Mouse (Mus musculus) embryo, embryonic 10 days (tissue): ENCODE measurements around the gene S1pr3.
A peak's percentile ranks its signal among the peaks of the same experiment; 100 is the strongest.

Experiments
- DNase-seq: peaks from one replicate; pipeline ENCODE4 v3.0.0-alpha.2; 2015; ENCODE audit warnings: low spot score

The S1pr3 gene

GRCm38 (mm10) chr13:51408519-51409001 lies at the start of gene S1pr3:
Gene S1pr3, plus strand, starts transcription at chr13:51408639.
- peak; percentile 91 for DNase-seq

DNA sequence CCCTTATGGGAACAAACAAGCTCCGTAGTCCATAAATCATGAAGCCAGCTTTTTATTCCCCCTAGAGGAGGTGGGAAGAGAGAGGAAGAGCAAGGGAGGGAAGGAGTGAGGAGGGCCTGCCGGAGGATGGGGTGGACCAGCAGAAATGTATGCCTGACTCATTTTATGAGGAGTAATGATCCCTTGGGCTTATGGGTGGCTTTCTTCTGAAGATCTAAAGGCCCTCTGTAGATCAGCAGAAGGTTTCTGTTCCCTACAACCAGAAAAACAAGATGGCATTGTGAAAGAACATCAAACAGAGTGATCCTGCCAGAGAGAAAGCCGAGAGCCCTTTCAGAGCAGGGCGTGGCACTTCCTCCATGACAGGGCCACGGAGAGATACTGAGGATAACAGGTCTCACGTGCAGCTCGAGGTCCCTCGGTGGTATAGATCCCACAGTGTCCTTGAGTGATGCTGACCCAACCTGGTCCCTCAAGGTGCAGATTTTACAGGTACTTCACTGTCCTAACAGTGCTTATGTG lies 47.9 kb upstream of the S1pr3 start:
- no peak for DNase-seq

- no peak for DNase-seq
Observed at GRCm38 (mm10) chr13:51363390-51363789, 45.0 kb upstream of the S1pr3 start.

GRCm38 (mm10) chr13:51363985-51364384 lies 44.5 kb upstream of the S1pr3 start:
- no peak for DNase-seq

GRCm38 (mm10) chr13:51365191-51365590 lies 43.2 kb upstream of the S1pr3 start:
- no peak for DNase-seq

DNA sequence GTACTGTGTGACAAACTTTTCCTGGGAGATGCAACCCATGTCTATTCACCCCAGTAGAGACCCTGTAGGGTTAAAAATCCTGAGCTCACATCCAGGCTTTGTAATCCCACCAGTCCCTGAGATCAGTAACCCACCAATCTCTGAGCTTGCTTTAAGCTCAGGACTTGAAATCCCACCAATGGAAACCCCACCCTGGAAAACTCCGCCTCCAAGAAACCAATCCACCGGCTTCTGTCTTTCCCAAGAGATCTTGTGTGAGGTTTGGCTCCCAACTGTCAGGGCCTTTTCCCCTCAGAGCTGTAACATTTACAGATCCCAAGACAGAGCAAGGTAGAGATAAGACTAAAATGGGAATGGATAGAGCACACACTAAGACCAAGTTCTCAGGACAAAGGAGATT lies 40.1 kb upstream of the S1pr3 start:
- DNase-seq = no peak

GRCm38 (mm10) chr13:51369354-51369753 lies 39.1 kb upstream of the S1pr3 start:
- DNase-seq = no peak

GRCm38 (mm10) chr13:51373086-51373485 lies 35.4 kb upstream of the S1pr3 start:
- DNase-seq = no peak

- no peak for DNase-seq
Observed at GRCm38 (mm10) chr13:51374026-51374807, 34.2 kb upstream of the S1pr3 start.

- DNase-seq = peak; percentile 39
Observed at GRCm38 (mm10) chr13:51378126-51378525, 30.3 kb upstream of the S1pr3 start.

GRCm38 (mm10) chr13:51379596-51379995 lies 28.8 kb upstream of the S1pr3 start:
- DNase-seq = peak; percentile 89

DNA sequence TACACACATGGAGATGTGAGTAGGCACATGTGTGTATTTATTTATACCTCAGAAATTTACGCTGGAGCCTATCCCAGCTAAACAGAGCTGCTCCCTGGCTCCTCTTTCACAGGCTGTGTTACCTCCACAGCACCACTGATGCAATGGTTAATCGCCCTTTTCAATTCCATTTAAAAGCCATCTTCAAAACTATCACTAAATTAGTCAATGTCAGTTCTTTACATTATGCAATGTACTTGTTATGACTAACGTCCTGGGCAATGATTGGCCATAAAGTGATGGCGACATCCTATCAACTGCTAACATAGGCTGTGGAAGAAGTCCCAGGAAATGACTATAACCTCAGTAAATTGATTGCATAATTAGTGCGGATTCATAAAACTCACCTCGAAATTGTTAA lies 26.9 kb upstream of the S1pr3 start:
- DNase-seq = no peak

DNA sequence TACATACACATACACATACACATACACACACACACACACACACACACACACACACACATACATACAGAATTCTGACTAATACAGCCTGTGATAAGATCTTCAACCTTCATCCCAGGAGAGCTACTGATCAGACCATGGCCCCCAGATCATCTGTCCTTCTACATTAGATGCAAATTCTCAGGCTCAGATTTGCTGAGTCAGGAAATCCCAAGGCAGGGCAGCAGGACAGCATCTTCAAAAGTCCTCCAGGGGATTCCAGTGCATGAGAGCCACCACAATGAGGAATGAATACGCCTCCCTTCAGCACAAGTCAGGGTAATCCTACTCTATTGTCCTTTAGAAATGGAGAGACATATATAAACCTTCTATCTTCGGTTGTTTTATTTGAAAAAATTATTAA lies 23.5 kb upstream of the S1pr3 start:
- no peak for DNase-seq

DNA sequence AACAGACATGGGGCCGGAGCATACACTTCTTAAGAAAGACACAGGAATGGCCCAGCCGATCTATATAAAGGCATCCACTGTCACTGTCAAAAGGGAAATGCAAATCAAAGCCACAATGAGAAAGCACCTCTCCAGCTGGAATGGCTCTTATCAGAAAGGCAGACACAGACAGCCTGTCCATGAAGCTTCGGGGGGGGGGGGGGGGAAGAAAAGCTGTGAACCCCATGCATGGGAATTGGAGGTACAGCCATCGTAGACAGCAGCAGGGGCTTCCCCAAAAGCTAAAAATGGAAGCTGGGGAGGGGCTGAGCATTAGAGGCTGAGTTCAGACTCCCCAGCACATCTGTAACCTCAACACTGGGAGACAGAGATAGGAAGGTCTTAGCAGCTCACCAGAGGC lies 20.5 kb upstream of the S1pr3 start:
- no peak for DNase-seq

DNA sequence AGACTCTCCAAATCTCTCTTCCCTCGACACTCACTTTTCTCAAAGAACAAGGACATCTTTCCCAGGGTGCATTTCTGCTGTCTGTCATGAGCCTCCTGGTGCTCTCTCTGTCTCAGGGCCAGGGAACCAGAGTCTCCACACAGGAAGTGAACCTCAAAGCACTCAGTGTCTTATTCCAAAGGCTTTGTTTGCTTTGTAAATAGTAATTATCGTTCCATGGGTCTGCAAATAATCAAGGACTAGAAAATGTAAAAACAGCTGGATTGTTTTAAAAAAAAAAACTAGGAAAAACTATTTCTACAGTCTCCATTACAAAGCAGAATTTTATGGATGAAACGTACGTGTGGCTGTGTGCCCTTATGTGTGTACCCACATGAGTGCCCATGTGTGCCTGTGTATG lies 18.0 kb upstream of the S1pr3 start:
- DNase-seq = peak; percentile 39

DNA sequence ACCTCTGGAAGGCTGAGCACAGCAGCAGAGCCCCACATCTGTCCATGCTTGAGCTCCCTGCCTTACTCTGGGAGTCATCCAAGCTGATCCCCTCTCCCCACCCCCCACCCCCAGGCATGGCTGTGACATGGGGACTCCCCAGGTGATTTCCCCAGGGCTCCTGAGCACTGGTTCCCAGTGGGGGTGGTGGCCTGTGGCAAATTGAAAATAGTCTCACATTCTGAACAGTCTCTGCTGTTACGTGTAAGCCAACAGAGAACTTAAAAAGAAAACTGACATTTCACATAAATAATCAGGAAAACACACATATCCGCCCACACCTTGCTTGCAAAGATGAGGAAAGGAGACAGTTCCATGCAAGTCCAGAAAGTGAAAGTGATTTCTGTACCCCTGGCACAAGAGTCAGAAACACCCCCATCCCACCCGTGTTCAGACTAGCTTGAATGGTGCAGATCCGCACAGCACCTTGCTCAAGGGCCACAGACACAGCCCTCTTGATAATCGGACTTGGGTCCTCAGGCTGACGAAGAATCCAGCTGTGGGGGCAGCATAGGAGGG lies 17.0 kb upstream of the S1pr3 start:
- DNase-seq = no peak

DNA sequence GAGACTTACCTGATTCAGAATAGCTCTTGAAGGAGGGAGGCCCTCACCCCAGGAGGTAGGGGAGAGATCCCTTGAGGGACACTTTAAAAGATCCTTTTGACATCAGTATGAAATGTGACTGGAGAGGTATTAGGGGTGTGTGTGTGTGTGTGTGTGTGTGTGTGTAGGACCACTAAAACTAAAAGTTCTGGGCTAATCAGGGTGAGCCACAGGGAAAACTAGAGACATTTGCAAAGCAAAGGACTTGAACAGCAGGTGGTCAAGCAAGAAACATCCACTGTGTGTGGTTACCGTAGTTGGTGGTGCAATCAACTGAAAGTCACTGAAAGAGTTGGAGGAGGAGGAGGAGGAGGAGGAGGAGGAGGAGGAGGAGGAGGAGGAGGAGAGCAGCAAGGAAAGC lies 16.2 kb upstream of the S1pr3 start:
- DNase-seq = no peak

GRCm38 (mm10) chr13:51397861-51398260 lies 10.6 kb upstream of the S1pr3 start:
- DNase-seq = no peak

DNA sequence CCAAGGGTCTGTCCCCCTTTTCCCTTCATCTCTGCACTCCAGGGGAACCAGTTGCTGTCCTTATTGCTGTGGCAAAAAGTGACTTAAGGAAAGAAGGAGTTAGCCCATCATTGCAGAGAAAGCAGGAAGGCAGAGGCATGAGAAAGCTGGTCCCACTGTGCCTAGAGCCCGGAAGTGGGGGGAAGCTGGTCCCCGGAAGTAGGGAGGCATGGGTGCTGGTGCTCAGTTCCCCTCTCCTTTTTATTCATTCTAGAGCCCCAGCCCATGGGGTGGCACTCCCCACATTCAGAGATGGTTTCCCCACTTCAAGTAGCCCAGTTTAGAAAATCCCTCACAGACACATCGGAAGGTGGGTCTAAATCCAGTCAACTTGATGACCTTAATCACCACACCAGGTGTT lies 8.9 kb upstream of the S1pr3 start:
- DNase-seq = no peak

DNA sequence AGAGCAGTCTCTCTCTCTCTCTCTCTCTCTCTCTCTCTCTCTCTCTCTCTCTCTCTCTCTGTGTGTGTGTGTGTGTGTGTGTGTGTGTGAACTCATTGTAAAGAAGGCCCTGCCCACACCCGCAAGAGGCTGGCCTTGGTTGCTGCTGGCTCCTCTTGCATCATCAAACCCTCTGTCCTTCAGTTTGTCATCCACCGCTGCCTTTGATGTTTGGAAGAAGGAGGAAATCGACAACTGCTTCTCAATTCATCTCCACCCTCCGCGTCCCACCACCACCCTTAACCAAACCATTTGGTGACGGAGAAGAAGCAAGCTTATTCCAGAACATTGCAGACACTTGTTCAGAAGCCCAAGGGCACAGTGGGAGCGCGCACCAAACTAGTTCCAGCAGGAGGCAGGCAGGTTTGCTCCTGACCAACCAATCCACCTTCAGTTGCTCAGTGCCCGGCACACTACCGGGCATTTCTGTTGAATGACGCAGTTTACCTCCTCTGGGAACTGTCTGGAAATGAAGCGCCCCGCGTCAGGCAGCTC lies 8.2 kb upstream of the S1pr3 start:
- DNase-seq = no peak

GRCm38 (mm10) chr13:51400736-51401501 lies 7.5 kb upstream of the S1pr3 start:
- peak; percentile 57 for DNase-seq

- no peak for DNase-seq
Observed at GRCm38 (mm10) chr13:51404566-51404965, 3.9 kb upstream of the S1pr3 start.
